Mouse (Mus musculus) liver, embryonic 12.5 days (tissue): Measurements from ENCODE around the gene Glrx. TPM values are rescaled to one million over a fixed set of nuclear protein-coding genes. Genes with fewer than 3 reads are reported as not detected.

Experiments
- ATAC-seq: fragments of 200-750 bp; cut with Nextera tagmentation; 2 replicates; pipeline ENCODE4 v1.8.0; 2017; ENCODE audit warnings: moderate number of reproducible peaks, mild to moderate bottlenecking, moderate library complexity
- H3K27ac ChIP-seq: fragments of 300-500 bp; sonication (generic); 2 replicates; pipeline ENCODE4 v1.5.1; 2016; ENCODE audit warnings: mild to moderate bottlenecking
- H3K27me3 ChIP-seq: fragments of 300-500 bp; sonication (generic); replicated peaks from 2 replicates; pipeline ENCODE4 v1.6.1; 2016; ENCODE audit warnings: mild to moderate bottlenecking, moderate library complexity
- H3K36me3 ChIP-seq: fragments of 300-500 bp; sonication (generic); 2 replicates; pipeline ENCODE4 v1.6.1; 2016; ENCODE audit warnings: mild to moderate bottlenecking, moderate library complexity
- H3K4me1 ChIP-seq: fragments of 300-500 bp; sonication (generic); 2 replicates; pipeline ENCODE4 v1.6.1; 2016
- H3K4me2 ChIP-seq: fragments of 300-500 bp; sonication (generic); 2 replicates; pipeline ENCODE4 v1.6.1; 2016; ENCODE audit warnings: mild to moderate bottlenecking, moderate library complexity
- H3K4me3 ChIP-seq: fragments of 300-500 bp; sonication (generic); 2 replicates; pipeline ENCODE4 v1.5.1; 2016; ENCODE audit warnings: mild to moderate bottlenecking, moderate library complexity
- H3K9ac ChIP-seq: fragments of 300-500 bp; sonication (generic); 2 replicates; pipeline ENCODE4 v1.6.1; 2016; ENCODE audit warnings: mild to moderate bottlenecking, moderate library complexity
- H3K9me3 ChIP-seq: fragments of 300-500 bp; sonication (generic); replicated peaks from 2 replicates; pipeline ENCODE4 v1.6.1; 2016; ENCODE audit warnings: mild to moderate bottlenecking, moderate library complexity
- WGBS: fragments of 180-500 bp; shearing (Covaris S2); methylation state at CpG from one replicate; pipeline ENCODE4 v1.1.7; 2016; ENCODE audit not compliant: insufficient replicate concordance; 5-methylcytosine and 5-hydroxymethylcytosine counted together
- polyA plus RNA-seq: library from polyadenylated mRNA; unstranded; fragments of >200 nt; fragmentation: Nextera tagmentation; extraction: Ambion mirVana; gene quantifications from 2 replicates; pipeline ENCODE4 v1.2.1, GENCODE M21; 2016

The Glrx gene
- 21.6 and 23.0 TPM in 2 replicates for polyA plus RNA-seq

DNA sequence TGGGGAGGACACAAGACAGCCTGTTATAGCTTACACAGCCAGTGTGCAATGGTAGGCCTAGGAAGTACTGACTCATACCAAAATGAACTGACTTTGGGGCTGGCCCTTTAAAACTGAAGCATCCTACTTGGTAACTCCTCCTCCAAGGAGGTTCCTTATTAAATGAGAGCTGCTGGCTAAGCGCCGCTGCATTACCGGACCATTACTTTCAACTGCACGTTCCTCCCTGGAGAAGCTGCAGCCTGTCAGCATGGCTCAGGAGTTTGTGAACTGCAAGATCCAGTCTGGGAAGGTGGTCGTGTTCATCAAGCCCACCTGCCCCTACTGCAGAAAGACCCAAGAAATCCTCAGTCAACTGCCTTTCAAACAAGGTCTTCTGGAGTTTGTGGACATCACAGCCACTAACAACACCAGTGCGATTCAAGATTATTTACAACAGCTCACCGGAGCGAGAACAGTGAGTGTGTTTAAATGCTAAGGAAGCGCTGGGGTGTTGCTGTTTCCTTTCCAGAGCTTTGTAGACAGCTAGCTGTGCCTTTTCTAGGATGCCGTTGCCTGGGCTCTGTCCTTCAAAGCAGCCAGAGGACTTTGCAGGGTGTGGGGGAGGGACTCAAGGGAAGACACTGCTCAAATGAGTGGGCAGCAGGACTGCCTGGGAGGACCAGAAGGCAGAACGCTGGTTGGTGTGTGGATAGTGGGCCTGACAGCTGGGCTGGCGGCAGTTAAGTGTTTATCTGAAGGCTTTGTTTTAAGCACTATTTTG is at the start of gene Glrx:
Gene Glrx, plus strand, starts transcription at position 150 of the 763 bp plus-strand sequence.
- WGBS, result under 1% methylated on average over 12 of the region's 12 CpGs
- Histone ChIP-seq H3K9me3 (no peaks in the 10 kb centered on the region), H3K9ac (peak within 1 kb of the TSS; percentile 64), H3K36me3 (no peaks in the 10 kb centered on the region), H3K4me1 (peaks cover 64% of the 10 kb centered on the region), H3K27ac (peak within 1 kb of the TSS; percentile 71), H3K4me3 (peak within 1 kb of the TSS; percentile 62), H3K4me2 (peak within 1 kb of the TSS; percentile 77), H3K27me3 (no peaks in the 10 kb centered on the region)
- peak; percentile 83 for ATAC-seq

DNA sequence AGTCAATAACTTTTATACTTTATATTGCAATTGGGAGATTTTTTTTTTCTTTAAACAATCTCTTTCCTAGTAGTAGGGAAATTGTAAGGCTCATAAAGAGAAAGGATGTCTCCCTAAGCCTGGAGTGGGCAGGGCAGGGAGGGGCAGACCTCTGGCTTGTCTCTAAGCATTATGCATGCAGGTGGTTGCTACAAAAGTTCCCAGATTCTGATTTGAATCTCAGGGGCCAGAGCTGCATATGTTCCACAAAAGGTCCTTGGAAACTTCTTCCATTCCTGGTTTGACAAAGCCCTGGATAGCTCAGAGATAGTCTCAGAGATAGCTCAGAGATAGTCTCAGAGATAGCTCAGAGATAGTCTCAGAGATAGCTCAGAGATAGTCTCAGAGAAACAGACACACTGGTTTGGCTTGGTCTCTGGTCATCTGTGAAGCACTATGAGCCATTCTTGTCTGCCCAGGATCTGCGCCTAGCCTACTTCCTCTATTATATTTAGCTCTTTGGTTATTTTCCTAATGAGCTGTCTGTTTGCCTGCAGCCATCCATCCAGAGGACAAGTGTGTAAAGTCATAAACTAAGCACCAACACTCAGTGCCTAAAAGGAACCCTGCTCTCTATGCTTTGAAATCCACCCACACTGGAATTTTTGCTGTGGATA is 49.0 kb upstream of the Glrx start:
- ATAC-seq, result no peak
- Histone ChIP-seq H3K4me3 (no peak overlapping the region), H3K27me3 (no peaks in the 10 kb centered on the region), H3K4me2 (no peak overlapping the region), H3K9me3 (no peaks in the 10 kb centered on the region), H3K9ac (no peak overlapping the region), H3K4me1 (peaks cover 17% of the 10 kb centered on the region), H3K27ac (no peak overlapping the region), H3K36me3 (peaks cover 11% of the 10 kb centered on the region)
- 75% methylated on average over 1 of the region's 1 CpGs for WGBS

DNA sequence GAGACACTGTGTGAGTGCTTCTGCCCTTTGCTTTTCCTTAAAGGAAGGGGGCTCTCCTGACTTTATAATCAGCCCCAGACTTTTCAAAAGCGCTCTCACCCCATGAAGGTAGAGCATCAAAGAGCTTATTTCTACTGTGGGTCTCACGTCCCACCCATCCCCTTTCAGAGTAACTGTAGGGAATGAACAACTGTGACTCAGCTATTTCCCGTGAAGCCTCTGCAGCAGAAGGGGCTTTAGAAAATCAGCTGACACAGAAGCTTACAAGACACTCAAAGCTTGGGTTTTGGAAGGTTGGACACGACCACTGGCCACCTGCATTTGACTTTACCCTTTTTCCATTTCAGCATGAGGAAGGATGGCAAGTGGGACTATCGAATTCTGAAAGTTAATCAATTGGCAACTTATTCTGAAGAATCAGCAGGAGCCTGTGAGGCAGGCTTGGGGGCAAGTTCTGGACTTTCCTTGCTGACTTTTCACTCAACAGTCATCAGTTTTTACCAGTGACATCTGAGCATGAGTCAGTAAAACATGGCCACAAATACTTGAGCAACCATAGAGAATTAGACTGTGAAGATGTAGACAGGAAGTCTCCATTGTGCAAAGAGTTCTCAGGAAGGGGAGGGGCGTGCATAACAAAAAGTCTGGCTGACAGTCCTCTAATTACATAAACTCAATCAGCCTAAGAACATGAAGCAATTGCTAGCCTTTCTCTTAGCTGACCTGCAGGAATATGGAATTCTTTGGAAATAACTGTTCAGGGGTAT is 45.6 kb upstream of the Glrx start:
- Histone ChIP-seq H3K9me3 (no peaks in the 10 kb centered on the region), H3K9ac (no peak overlapping the region), H3K36me3 (no peaks in the 10 kb centered on the region), H3K4me3 (no peak overlapping the region), H3K27ac (no peak overlapping the region; the same call in 1 of the 2 replicates), H3K4me2 (no peak overlapping the region), H3K27me3 (no peaks in the 10 kb centered on the region), H3K4me1 (peaks cover 28% of the 10 kb centered on the region)
- no peak for ATAC-seq
- WGBS, result 47% methylated on average over 6 of the region's 6 CpGs

DNA sequence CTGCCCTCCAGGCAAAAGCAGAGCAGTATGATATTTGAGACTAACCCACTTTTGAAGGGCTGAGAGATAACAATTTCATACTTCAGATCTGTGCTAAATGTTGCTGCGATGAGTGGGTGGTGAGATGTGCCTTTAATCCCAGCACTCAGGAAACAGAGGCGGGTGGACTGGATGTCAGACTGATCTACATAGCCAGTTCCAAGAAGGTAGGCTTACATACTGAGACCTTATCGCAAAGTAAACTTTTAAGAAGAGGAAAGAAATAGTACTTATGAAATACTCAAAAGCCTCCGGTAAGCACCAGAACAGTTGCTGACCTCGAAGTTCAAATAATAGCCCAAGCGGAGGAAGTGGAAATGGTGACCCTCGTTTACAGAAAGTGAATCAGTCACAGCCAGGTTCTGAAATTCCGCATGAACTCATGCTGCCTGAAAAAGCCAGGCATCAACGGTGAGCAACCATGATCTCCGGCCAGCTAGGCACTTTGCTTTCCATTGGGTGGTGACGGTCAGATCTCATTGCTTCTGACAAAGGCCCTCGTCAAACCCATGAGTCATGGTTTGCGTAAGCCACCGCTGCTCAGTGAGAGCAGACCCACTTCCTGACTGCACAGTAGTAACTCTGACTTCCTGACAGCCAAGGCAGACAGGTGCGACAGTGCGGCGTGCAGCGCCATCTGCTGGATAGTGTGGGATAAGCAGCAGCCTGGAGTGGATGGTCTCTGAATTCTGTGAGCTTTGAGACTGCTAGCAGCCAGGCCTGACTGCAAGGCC is 42.1 kb upstream of the Glrx start:
- WGBS, result 16% methylated on average over 18 of the region's 18 CpGs

DNA sequence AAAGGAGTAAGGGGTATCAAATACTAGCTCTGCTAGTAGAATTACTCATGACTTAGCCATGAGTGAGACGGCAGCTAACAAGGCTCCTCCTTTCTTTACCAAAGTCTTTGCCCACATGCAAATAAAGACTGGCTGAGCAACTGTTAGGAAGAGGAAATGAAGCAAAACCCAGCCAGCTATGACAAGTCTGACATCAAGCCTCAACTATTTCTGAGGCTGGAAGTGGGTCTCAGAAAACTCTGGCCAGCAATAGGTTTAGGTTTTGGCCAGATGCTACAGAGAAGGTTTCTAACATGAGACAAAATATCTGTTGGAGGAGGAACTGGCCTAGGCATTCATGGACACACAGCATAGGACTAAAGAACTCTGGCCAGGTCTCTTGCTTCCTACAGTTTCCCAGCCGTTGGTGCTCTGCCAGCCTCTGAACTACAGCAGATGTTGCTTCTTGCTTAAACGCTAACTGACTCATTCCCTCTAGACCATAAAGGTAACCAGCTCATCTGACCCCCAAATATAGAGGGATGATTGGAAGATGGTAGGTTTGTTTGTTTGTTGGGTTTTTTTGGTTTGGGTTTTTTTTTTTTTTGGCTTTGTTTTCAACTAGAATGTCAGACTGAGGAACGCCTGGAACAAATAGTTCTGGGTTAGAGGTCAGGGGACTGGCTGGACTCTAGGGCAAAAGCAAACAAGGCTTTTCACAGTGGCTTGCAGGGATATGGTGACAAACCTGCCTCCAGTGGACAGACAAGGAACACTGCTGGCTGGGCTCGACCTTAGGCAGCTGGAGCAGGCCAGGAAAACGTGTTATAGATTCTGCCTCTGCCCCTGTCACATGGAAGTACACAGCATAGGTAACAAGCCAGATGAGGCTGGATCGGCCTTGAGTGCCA is 41.0 kb upstream of the Glrx start:
- peaks cover 23% of the 10 kb centered on the region for H3K4me1 ChIP-seq
- no peaks in the 10 kb centered on the region for H3K36me3 ChIP-seq
- ATAC-seq, result no peak
- no peaks in the 10 kb centered on the region for H3K27me3 ChIP-seq
- H3K9me3 ChIP-seq, result no peaks in the 10 kb centered on the region
- no peak overlapping the region for H3K27ac ChIP-seq
- no peak overlapping the region for H3K4me3 ChIP-seq
- H3K9ac ChIP-seq, result no peak overlapping the region
- WGBS, result 70% methylated on average over 7 of the region's 7 CpGs
- no peak overlapping the region for H3K4me2 ChIP-seq

More for the DNA sequence above, 42.1 kb upstream of the Glrx start:
- Histone ChIP-seq H3K27ac (peak overlapping the region; percentile 72), H3K27me3 (no peaks in the 10 kb centered on the region), H3K4me1 (peaks cover 28% of the 10 kb centered on the region), H3K9me3 (no peaks in the 10 kb centered on the region), H3K4me3 (peak overlapping the region; percentile 39), H3K9ac (peak overlapping the region; percentile 49), H3K36me3 (no peaks in the 10 kb centered on the region), H3K4me2 (peak overlapping the region; percentile 62)
- ATAC-seq, result peak; percentile 98

DNA sequence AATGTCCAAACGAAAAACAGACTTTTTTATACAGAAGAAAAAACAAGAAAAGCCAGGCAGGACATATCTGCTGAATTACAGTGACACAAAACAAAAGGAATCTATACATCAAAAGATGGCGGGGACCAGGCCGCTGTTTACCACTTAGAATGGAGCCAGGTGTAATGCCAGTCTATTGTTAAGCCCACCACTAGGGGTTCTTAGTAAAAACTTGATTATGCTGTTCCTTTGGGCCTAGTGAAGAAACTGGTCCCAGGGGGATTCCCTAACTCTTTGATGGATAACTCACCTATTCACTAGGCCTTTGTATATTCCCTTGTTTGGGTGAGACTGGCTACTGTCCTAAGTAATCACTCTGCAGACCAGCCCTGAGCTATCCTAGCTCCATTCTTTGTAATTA is 40.2 kb upstream of the Glrx start:
- peaks cover 15% of the 10 kb centered on the region for H3K4me1 ChIP-seq
- no peaks in the 10 kb centered on the region for H3K9me3 ChIP-seq
- no peaks in the 10 kb centered on the region for H3K27me3 ChIP-seq
- 71% methylated on average over 3 of the region's 3 CpGs for WGBS
- ATAC-seq, result no peak
- H3K36me3 ChIP-seq, result no peaks in the 10 kb centered on the region
- no peak overlapping the region for H3K4me3 ChIP-seq
- no peak overlapping the region for H3K4me2 ChIP-seq
- H3K9ac ChIP-seq, result no peak overlapping the region
- no peak overlapping the region for H3K27ac ChIP-seq

DNA sequence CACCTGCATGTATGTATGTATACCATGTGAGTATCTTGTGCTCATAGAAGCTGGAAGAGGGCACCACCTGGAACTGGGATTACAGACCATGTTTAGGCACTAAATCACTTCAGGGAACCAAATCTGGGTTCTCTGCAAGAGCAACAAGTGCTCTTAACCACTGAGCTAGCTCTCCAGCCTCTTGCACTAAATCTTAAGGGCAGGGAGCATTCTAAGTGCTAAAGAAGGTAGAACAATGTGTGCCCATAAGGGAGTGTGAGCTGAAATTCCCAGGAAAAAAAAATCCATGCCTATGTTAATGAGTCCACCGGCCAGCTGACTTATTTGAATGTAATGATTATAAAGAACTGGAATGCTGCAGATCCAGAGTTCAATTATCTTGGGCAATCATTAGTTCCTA is 31.7 kb upstream of the Glrx start:
- H3K27ac ChIP-seq, result no peak overlapping the region
- H3K9ac ChIP-seq, result no peak overlapping the region
- no peaks in the 10 kb centered on the region for H3K9me3 ChIP-seq
- no peak overlapping the region for H3K4me2 ChIP-seq
- ATAC-seq, result no peak
- WGBS, result 65% methylated on average over 1 of the region's 1 CpGs
- no peak overlapping the region for H3K4me3 ChIP-seq
- H3K27me3 ChIP-seq, result no peaks in the 10 kb centered on the region
- H3K4me1 ChIP-seq, result no peaks in the 10 kb centered on the region
- H3K36me3 ChIP-seq, result no peaks in the 10 kb centered on the region

DNA sequence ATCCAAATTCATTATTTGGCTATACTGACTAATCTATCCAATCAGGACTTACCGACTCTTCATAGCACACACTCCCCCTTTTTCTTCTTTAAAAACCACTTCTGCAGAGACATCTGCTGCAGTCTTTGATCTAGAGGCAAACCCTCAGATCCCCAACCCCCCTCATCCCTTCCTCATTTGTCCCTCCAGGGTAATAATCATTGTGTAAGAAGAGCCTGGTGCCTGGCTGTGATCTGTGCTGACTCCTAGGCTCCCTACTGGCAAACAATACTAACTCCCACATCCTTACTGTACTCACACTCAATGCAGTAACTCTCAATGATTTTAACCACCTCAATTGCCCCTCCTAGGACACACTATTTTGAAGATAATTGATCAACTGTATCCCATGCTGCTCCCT is 29.7 kb upstream of the Glrx start:
- 61% methylated on average over 1 of the region's 1 CpGs for WGBS
- ATAC-seq, result no peak

DNA sequence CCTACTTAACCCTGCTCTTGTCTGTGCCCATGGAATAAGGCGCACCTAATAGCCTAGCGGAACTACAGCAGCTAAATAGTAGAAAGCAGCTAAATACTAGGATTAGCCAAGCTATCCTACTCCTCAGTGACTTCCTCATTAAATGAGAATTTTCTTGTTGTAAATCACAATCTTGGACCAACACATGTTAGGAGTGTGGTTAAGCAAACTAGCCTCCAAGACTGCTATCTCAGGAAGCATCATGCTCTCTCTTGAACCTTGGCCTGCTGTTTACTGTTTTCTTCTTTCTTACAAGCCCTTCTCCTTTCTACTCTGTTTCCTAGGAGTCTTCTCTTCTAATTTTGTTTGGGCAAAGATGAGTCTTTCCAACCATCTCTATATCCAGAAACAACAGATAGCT is 22.5 kb upstream of the Glrx start:
- Histone ChIP-seq H3K9me3 (no peaks in the 10 kb centered on the region), H3K4me1 (no peaks in the 10 kb centered on the region), H3K9ac (no peak overlapping the region), H3K4me2 (no peak overlapping the region), H3K27ac (no peak overlapping the region), H3K27me3 (no peaks in the 10 kb centered on the region), H3K36me3 (no peaks in the 10 kb centered on the region), H3K4me3 (no peak overlapping the region)
- ATAC-seq, result no peak
- WGBS, result 75% methylated on average over 2 of the region's 2 CpGs

More for the DNA sequence above, 29.7 kb upstream of the Glrx start:
- H3K4me1 ChIP-seq, result no peaks in the 10 kb centered on the region
- no peak overlapping the region for H3K27ac ChIP-seq
- no peak overlapping the region for H3K4me2 ChIP-seq
- no peaks in the 10 kb centered on the region for H3K27me3 ChIP-seq
- H3K4me3 ChIP-seq, result no peak overlapping the region
- H3K9ac ChIP-seq, result no peak overlapping the region
- no peaks in the 10 kb centered on the region for H3K36me3 ChIP-seq
- H3K9me3 ChIP-seq, result no peaks in the 10 kb centered on the region

DNA sequence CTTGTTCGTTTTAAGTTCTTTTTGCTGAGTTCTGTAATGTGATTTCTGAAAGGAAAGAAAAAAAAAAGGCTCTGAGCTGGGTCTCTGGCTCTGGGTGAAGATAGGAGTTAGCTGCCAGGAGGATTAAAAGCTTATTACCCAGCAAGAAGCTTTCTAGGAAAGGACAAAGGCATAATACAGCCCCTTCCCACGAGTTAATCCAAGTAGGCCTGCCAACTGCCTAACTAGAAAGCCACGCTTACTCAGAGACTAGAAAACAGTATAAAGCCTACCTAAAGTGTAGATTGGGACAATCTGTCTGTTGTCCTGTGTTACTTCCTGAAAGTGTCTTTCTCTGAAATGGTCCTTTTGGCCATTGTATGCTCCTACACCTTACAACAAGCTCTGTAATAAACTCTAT is 21.2 kb upstream of the Glrx start:
- Histone ChIP-seq H3K9me3 (no peaks in the 10 kb centered on the region), H3K27me3 (no peaks in the 10 kb centered on the region), H3K36me3 (no peaks in the 10 kb centered on the region), H3K4me1 (no peaks in the 10 kb centered on the region), H3K27ac (no peak overlapping the region), H3K4me2 (no peak overlapping the region), H3K9ac (no peak overlapping the region), H3K4me3 (no peak overlapping the region)
- no peak for ATAC-seq
- 45% methylated on average over 3 of the region's 3 CpGs for WGBS
